Mouse (Mus musculus): ENCODE results near the gene Kcnip4.

- TF ChIP-seq POLR2A (IDR thresholded peaks at IDR 0.05; ENCODE audit: borderline replicate concordance, extremely low read depth, low read depth, low read length) = no peak
- TF ChIP-seq CTCF (IDR thresholded peaks at IDR 0.05; ENCODE audit: insufficient read depth, low read length) = no peak
Measured at GRCm38 (mm10) chr5:48513354-48513753, 1011.4 kb downstream of the Kcnip4 start.

Data from lung, adult 2 months (tissue).